Mouse (Mus musculus): ENCODE measurements at regions not wholly inside any gene's neighbourhood (a gene's known extent, or its start where the extent isn't known, plus 50 kb on each side); places are given as distances from the start of the nearest gene placed in this dataset.
"Not testable (repeated sequence)": the region's sequence is repeated elsewhere in the genome, so short reads cannot be mapped to it uniquely, and the experiment has no call there.

DNA sequence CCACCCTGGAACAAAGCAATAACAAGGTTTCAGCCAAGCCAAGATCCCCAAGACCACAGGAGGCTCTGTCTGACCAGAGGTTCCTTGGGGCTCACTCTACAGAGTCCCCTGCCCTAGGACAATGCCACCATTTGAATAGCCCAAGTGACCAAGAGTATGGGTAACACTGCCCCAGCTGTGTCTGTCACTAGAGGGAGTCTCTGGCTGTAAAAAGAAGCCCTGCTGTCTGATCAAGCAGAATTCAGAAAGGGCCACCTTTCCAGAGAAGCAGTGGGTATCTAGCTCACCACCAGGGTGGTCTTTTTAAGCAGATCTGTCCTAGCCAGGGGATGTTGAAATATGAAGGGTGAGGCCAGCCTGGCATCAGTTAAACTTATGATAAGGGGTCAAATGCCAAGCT lies 86.6 kb upstream of the Thpo start:
- Histone ChIP-seq H3K27me3 (ENCODE audit: control insufficient read depth, insufficient read depth, low read length, poor library complexity, severe bottlenecking) (no peaks in the 10 kb centered on the region), H3K27ac (ENCODE audit: insufficient read depth, low read length) (no peak overlapping the region), H3K4me3 (ENCODE audit: low read depth, low read length) (no peak overlapping the region), H3K4me1 (ENCODE audit: control insufficient read depth, insufficient read depth, low read length) (peaks cover 1% of the 10 kb centered on the region), H3K9me3 (replicated peaks; ENCODE audit: control insufficient read depth, insufficient read depth, low read length, poor library complexity, severe bottlenecking) (peaks cover 6% of the 10 kb centered on the region), H3K36me3 (ENCODE audit: control insufficient read depth, insufficient read depth, low read length, poor library complexity, severe bottlenecking) (no peaks in the 10 kb centered on the region), H3K9ac (ENCODE audit: low read depth, poor library complexity, severe bottlenecking) (no peak overlapping the region)
- TF ChIP-seq CTCF (IDR thresholded peaks at IDR 0.05; ENCODE audit: low read depth, low read length) (peak; percentile 21), POLR2A (IDR thresholded peaks at IDR 0.05; ENCODE audit: insufficient read depth, low read length) (no peak)

DNA sequence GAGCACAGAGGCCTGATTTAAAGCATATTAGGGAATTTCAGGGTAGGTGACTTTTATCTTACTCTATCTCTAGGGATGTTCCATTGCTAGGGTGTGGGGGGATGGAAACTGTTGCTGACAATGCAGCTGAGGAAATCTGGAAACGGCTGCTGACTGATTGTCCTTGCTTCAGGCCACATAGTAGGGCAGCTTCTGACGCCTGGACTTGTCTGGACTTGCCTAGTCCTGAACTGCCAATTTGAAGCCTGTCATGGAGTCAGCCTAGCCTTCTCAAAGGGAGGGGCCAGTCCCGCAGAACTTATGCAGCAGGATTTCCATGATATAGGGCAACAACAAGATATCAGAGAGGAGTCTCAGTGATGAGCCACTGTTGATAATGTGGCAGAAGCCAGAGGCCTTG lies 85.3 kb upstream of the Thpo start:
- TF ChIP-seq CTCF (IDR thresholded peaks at IDR 0.05; ENCODE audit: low read depth, low read length) (no peak), EP300 (IDR thresholded peaks at IDR 0.05; ENCODE audit: insufficient read depth, low read depth, low read length) (peak; percentile 81; the same call in 1 of the 2 replicates), POLR2A (IDR thresholded peaks at IDR 0.05; ENCODE audit: insufficient read depth, low read length) (no peak)
- Histone ChIP-seq H3K27ac (ENCODE audit: insufficient read depth, low read length) (peak overlapping the region; percentile 37; the same call in 1 of the 2 replicates), H3K36me3 (ENCODE audit: control insufficient read depth, insufficient read depth, low read length, poor library complexity, severe bottlenecking) (no peaks in the 10 kb centered on the region)

DNA sequence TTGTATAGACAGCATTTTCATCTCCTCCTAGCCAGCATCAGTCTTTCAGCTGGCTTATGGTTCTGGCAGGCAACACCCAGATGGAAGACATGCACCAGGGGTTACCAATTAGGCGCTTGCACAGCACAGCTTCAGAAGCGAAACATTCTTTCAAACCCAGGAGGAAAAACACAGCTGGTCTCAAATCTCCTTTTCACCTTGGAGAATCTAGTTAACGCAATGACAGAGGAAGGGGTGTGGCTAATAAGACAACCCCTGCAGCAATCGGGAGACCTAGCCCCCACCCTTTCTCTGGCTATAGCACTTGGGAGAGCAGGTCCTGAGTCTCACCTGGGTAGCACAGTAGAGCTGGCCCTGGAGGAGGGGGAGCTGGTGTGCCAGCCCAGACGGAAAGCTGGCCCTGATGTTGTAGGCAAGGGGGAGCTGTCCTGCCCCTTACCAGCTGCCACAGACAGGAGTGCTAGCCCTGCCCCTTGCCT lies 84.4 kb upstream of the Thpo start:
- Histone ChIP-seq H3K27me3 (ENCODE audit: control insufficient read depth, insufficient read depth, low read length, poor library complexity, severe bottlenecking) (no peaks in the 10 kb centered on the region), H3K4me3 (ENCODE audit: low read depth, low read length) (no peak overlapping the region), H3K27ac (ENCODE audit: insufficient read depth, low read length) (peak overlapping the region; percentile 37), H3K36me3 (ENCODE audit: control insufficient read depth, insufficient read depth, low read length, poor library complexity, severe bottlenecking) (no peaks in the 10 kb centered on the region), H3K9me3 (replicated peaks; ENCODE audit: control insufficient read depth, insufficient read depth, low read length, poor library complexity, severe bottlenecking) (peaks cover 15% of the 10 kb centered on the region), H3K4me1 (ENCODE audit: control insufficient read depth, insufficient read depth, low read length) (peaks cover 1% of the 10 kb centered on the region), H3K9ac (ENCODE audit: low read depth, poor library complexity, severe bottlenecking) (0 out of 2 replicates have a peak overlapping the region, but pooled peaks have one; percentile 10)
- TF ChIP-seq EP300 (IDR thresholded peaks at IDR 0.05; ENCODE audit: insufficient read depth, low read depth, low read length), result 0 out of 2 replicates have a peak, but pooled peaks have one; percentile 46
- TF ChIP-seq CTCF (IDR thresholded peaks at IDR 0.05; ENCODE audit: low read depth, low read length), result no peak

More for the DNA sequence above, 85.3 kb upstream of the Thpo start:
- Histone ChIP-seq H3K27me3 (ENCODE audit: control insufficient read depth, insufficient read depth, low read length, poor library complexity, severe bottlenecking) (no peaks in the 10 kb centered on the region), H3K4me1 (ENCODE audit: control insufficient read depth, insufficient read depth, low read length) (peaks cover 1% of the 10 kb centered on the region), H3K9me3 (replicated peaks; ENCODE audit: control insufficient read depth, insufficient read depth, low read length, poor library complexity, severe bottlenecking) (peaks cover 15% of the 10 kb centered on the region), H3K4me3 (ENCODE audit: low read depth, low read length) (no peak overlapping the region), H3K9ac (ENCODE audit: low read depth, poor library complexity, severe bottlenecking) (0 out of 2 replicates have a peak overlapping the region, but pooled peaks have one; percentile 10)

DNA sequence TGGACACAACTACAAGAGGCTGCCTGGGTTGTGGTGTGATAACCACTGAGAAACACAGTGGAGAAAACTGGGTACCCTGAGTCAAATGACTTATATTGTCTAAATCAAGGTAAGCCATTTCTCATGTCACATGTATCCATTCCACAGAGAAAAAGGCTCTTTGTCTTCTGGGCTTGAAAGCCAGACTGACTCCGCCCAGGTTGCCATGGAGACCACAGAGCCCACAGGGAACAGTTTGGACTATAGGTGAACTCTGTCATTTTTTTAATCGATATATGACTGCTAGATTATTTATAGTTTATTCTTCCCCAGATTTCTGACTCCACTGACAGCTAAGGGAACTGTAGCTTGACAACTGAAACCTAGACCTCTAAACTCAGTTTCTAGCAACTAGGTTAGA lies 80.7 kb upstream of the Thpo start:
- Histone ChIP-seq H3K4me3 (ENCODE audit: low read depth, low read length) (no peak overlapping the region), H3K27me3 (ENCODE audit: control insufficient read depth, insufficient read depth, low read length, poor library complexity, severe bottlenecking) (no peaks in the 10 kb centered on the region), H3K9me3 (replicated peaks; ENCODE audit: control insufficient read depth, insufficient read depth, low read length, poor library complexity, severe bottlenecking) (peaks cover 15% of the 10 kb centered on the region), H3K36me3 (ENCODE audit: control insufficient read depth, insufficient read depth, low read length, poor library complexity, severe bottlenecking) (no peaks in the 10 kb centered on the region), H3K9ac (ENCODE audit: low read depth, poor library complexity, severe bottlenecking) (no peak overlapping the region), H3K27ac (ENCODE audit: insufficient read depth, low read length) (peak overlapping the region; percentile 32; the same call in 1 of the 2 replicates), H3K4me1 (ENCODE audit: control insufficient read depth, insufficient read depth, low read length) (peaks cover 2% of the 10 kb centered on the region)
- TF ChIP-seq CTCF (IDR thresholded peaks at IDR 0.05; ENCODE audit: low read depth, low read length) (no peak), EP300 (IDR thresholded peaks at IDR 0.05; ENCODE audit: insufficient read depth, low read depth, low read length) (no peak), POLR2A (IDR thresholded peaks at IDR 0.05; ENCODE audit: insufficient read depth, low read length) (no peak)

DNA sequence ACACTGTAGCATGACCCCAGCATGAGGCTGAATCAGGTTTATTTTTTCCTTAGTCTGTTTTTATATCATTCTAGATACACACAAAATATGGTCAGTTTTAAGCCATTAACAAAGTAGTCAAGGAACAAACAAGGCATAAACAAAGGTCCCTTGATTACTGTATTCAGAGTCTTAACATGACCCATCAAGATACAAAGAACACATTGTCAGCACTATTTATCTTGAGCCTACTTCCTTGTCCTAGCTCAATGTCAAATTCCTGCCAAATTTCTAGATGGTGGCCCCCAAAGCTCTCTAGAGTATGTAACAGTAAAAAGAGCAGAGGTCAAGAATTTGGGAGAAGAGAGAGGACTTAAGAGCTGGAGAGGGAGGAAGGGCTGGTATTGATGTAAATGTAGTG lies 79.9 kb upstream of the Thpo start:
- Histone ChIP-seq H3K36me3 (ENCODE audit: control insufficient read depth, insufficient read depth, low read length, poor library complexity, severe bottlenecking) (no peaks in the 10 kb centered on the region), H3K4me1 (ENCODE audit: control insufficient read depth, insufficient read depth, low read length) (peaks cover 2% of the 10 kb centered on the region), H3K4me3 (ENCODE audit: low read depth, low read length) (no peak overlapping the region), H3K27ac (ENCODE audit: insufficient read depth, low read length) (no peak overlapping the region), H3K27me3 (ENCODE audit: control insufficient read depth, insufficient read depth, low read length, poor library complexity, severe bottlenecking) (no peaks in the 10 kb centered on the region), H3K9ac (ENCODE audit: low read depth, poor library complexity, severe bottlenecking) (no peak overlapping the region), H3K9me3 (replicated peaks; ENCODE audit: control insufficient read depth, insufficient read depth, low read length, poor library complexity, severe bottlenecking) (peaks cover 15% of the 10 kb centered on the region)
- TF ChIP-seq EP300 (IDR thresholded peaks at IDR 0.05; ENCODE audit: insufficient read depth, low read depth, low read length), result no peak
- TF ChIP-seq CTCF (IDR thresholded peaks at IDR 0.05; ENCODE audit: low read depth, low read length), result no peak
- TF ChIP-seq POLR2A (IDR thresholded peaks at IDR 0.05; ENCODE audit: insufficient read depth, low read length), result no peak

DNA sequence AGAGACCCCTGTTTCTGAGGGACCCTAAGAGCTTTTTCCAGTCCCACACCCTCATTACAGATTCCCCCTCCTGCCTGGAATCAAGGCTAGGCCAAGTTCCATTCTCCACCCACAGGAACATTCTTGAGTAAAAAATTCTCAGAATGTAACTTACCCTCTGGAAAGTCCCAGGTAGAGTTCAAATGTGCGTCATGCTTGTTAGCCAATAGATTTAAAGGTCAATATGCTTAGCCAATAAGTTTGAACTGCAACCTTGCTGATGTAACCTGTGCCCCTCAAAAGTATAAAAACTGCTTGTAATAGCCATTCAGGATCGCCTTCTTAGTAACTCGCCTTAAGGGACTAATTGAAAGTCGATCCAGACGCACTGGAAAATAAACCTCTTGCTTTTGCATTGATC lies 77.7 kb upstream of the Thpo start:
- peaks cover 15% of the 10 kb centered on the region for H3K9me3 ChIP-seq (replicated peaks; ENCODE audit: control insufficient read depth, insufficient read depth, low read length, poor library complexity, severe bottlenecking)
- not testable (repeated sequence) for H3K4me3 ChIP-seq (ENCODE audit: low read depth, low read length); H3K27ac ChIP-seq (ENCODE audit: insufficient read depth, low read length); H3K36me3 ChIP-seq (ENCODE audit: control insufficient read depth, insufficient read depth, low read length, poor library complexity, severe bottlenecking); H3K9ac ChIP-seq (ENCODE audit: low read depth, poor library complexity, severe bottlenecking); H3K4me1 ChIP-seq (ENCODE audit: control insufficient read depth, insufficient read depth, low read length); H3K27me3 ChIP-seq (ENCODE audit: control insufficient read depth, insufficient read depth, low read length, poor library complexity, severe bottlenecking)

All from ES-Bruce4 (cell line).